Mouse (Mus musculus) liver, adult (tissue): ENCODE data around the gene Prkd3.

Experiments used
- GATA4 ChIP-seq: IDR thresholded peaks from 2 replicates; pipeline ENCODE4 v1.6.1; 2014; ENCODE audit warnings: mild to moderate bottlenecking, low read length; ENCODE audit not compliant: insufficient replicate concordance

The Prkd3 gene

DNA sequence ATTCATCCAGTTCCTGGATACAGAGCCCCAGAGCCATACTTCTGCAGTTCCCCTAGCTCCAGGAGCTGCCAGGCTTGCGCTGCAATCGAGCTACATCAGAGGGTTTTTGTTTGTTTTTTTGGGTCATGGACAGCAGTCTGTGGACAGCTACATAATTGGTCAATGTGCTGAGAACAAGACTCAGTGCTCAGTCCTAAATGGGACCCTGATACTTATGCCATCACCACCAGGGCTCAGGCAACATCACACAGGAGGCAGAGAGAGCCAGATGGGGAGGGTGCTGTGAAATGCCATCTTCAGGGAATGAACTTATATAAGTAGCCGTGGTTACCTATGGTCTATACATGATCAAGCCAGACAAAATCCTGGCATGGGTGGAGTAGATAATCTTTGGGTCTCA is 52.1 kb downstream of the Prkd3 start:
- no peak for TF ChIP-seq GATA4

DNA sequence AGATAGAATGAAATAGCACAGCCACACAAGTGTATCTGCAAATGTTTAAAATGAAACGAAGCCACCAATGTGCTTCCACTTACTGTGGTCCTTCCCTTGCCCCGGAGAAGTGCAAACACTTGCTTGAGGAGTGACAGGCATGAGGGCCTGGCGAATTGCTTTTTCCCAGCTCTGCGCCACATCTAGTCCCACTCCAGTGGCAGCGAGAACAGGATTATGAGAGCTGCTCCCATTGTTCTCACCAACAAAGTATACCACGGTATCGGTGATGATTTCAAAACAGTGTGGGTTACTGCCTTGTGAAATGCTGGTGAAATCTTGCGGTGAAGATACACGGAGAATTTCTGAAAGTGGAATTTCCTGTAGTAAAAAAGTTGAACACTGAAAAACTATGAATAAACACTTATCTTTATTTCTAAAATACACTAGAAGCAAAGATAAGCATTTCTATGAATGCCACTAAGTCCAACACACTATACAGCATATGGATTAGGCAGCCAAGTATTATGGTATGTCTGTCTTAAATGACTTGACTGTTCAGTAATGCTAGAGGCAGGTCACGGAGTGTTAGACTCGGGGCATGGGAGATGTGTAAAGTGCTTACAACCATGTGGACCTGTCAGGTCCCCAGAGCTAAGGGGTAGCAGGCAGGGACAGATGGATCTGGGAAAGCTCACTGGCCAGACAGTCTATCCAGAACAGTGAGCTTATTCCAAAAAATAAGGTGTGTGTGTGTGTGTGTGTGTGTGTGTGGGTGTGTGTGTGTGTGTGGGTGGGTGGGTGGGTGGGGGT is 54.3 kb downstream of the Prkd3 start:
- TF ChIP-seq GATA4 = no peak

DNA sequence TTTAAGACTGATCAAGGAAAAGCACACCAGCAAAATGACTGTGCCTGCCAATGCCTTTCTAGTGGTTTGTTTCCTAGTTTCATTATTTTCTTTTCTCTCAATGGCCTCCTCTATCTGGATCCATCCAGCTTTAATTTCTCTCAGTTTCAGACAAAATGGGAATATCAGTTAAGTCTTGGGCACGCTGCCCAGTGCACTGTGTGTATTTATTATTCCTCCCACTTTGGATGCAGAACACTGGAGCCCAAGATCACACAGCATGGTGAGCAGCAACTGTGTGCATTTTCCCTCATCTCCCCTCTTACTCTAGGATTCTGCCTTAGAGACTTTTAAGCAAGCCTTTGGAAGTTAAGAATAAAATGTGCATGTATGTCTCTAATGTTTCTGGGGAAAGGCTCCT is 56.2 kb downstream of the Prkd3 start:
- TF ChIP-seq GATA4 = no peak

DNA sequence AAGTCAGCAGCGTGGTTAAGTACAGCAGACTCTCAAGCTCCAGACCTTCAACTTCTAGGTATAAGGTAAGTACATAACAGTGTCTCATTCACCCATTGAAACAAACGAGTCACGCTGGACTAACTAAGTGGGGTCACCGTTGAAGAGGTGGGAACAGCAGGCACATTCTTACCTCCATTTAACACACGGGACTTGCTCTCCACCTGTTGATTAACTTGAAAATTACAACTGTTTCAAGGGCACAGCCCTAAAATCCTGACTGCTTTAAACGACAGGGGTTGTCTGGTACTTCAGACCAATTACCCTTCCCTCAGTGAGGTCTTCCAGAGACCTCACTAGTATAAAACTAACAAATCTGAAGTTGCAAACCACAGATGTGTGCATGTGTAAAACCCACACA is 61.1 kb downstream of the Prkd3 start:
- no peak for TF ChIP-seq GATA4

DNA sequence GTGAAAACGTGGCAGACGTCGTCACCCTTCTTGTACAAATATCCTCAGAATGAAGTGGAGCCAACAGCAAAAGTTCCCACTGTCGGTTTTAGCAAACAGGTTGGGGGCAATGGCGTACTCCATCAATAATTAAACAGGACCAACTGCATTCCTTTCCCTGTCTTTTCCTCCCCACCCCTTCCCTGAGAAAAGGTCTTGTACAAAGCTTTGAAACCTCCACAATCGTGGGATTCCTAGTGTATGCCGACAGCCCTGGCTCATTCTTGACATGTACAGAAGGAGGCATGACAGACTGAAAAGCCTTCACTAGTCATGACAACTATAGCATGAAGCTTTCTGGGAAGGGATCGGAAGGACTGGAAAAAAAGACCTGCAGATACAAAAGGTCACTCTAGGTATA is 67.4 kb downstream of the Prkd3 start:
- no peak for TF ChIP-seq GATA4

DNA sequence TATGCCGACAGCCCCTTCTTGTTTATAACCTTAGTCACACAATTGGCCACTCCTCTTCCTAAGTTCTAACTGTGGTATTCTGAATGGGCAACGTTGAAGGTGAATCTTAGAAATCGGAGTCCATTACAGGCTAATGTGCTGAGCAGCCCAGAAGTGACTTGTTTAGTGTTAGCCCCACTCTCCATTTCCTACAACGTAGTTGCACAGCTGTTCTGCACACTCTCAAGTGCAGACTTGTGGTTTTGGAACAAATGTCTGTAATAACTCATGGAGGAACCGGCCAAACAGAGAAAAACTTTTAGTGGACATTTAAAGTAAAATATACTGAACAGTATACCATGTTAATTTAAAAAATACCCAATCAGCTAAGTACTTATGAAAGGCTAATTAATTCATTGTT is 68.5 kb downstream of the Prkd3 start:
- TF ChIP-seq GATA4 = no peak

DNA sequence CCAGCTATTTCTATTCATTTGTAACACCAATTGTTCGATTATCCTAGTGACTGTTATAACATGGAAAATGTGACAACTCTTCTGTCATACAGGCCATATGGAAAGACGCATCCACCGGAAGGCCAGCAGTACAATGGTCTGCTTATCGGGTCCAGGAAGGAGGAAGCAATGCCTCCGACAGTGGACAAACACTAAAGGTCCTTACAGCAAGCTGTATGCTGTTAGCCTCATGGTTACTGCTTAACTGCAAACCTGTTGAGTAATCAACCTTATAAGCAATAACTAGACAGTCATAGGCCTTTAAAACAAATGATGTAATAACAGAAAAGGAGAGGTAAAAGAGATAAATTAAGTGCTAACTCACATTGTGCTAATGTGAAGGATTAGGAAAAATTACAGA is 69.4 kb downstream of the Prkd3 start:
- no peak for TF ChIP-seq GATA4

DNA sequence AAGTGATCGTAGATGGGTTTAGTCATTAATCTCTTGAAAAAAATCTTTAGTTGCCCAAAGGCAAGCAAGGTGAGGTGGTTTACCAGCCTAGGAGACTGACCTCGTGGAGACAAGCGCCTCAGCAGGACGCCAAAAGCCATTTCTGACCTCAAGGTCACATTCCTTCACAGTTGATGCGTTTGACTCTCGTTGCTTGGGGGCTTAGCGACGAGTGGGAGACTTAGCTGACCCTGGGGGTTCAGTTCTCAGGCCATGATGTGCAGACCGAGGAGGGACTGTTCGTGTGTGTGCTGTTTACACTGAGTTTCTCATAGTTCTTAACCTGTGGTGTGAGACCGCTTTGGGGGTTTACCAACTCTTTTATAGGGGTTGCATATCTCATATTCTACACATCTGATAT is 78.0 kb downstream of the Prkd3 start:
- TF ChIP-seq GATA4 = no peak

DNA sequence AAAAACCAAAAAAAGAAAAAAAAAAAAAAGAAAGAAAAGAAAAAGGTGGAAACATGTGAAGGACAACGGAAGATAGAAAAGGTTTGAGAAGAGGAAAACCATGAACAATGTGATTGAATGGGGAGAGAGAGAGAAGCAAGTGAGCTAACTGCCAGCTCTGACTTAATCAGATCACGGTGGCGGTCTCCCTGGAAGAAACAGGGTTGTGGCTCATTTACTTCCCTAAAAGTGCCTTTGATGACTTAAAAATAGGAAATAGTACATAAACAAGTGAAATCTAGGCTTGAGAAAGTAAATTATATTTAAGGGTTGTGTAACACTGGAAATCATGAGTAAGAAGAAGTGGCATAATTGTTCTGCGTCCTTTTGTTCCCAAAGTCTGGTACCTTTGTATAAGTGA is 81.7 kb downstream of the Prkd3 start:
- TF ChIP-seq GATA4 = no peak

DNA sequence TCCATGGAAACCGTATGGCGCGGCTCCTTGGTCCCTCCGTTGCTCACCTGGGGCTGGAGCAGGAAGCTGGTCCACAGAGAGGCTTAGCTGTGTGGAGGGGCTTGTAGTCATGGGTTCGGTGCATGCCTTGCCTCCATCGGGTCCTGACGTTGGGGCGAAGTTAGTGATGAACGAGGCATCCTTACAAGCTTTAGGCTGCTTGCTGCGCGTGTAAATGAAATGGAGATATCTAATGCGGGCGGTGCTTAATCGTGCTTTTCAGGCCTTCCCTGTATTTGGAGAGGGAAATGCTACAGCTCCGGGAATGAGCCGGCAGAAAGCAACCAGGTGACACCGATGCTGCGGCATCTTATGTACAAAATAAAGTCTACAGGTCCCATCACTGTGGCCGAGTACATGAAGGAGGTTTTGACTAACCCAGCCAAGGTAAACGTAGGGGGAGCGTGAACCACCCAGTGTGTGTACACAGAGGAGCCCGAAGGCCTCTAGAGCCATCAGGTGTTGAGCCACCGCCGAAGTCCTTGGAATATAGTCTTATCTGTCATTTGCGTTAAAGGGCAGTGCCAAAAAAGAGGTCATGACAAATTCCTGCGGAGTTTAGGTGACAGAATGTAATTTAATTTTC is 83.3 kb downstream of the Prkd3 start:
- no peak for TF ChIP-seq GATA4

DNA sequence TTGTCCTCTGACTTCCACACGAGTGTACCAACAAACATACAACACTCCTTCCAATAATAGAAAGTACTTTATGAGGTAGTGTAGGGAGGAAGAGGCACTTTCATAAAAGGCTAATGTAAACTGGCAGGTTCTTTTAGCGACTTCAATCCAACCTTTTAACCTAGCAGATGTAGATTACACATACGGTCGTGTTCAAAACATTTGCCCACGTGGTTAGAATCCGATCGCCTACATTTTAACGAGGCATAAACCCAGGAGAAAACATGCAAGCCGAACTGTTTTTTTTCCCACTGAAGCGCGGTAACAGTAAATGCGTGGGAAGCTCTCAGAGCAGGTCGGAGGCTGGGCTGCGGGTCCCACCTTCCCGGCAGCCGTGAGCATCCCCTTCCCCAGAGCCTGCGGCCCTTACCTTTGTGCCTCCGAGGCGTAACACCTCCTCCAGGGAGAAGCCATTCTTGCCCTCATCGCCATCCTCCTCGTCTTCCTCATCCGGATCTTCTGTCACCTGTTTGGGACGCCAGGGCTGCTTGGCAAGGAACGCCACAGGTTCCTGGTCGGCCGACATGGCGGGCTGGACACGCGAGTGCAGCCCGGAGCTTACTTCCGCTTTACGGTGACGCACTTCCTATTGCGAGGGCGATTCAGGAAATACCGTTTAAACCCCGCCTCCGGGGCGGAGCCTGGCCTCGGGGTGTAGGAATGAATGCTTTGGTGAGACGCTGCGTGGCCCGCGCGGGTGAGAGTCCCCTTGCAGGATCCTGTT is 84.0 kb downstream of the Prkd3 start, which contains the start of the genes Cebpz and Ndufaf7:
Cebpz (minus strand) TSS at position 601 of the 763 bp plus-strand sequence.
Ndufaf7 (plus strand) TSS at position 671 of the 763 bp plus-strand sequence.
- no peak for TF ChIP-seq GATA4

DNA sequence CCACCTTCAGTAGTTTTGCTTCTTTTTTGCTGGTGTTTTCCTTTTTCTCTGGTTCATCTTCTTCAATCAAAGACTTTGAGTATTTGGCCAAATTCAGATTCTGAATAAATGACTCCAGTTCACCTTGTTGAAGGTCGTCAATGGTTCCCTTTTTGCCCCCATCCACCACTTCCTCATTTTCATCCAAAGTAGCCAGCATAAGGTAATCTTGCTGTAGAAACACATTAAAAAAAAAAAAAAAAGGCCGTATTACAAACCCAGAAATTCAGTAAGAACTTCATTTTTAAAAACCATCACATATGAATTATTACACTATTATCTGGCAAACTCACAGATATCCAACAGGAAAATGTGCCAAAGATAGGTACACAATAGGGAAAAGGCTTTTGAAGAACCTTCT is 84.8 kb downstream of the Prkd3 start:
- no peak for TF ChIP-seq GATA4

DNA sequence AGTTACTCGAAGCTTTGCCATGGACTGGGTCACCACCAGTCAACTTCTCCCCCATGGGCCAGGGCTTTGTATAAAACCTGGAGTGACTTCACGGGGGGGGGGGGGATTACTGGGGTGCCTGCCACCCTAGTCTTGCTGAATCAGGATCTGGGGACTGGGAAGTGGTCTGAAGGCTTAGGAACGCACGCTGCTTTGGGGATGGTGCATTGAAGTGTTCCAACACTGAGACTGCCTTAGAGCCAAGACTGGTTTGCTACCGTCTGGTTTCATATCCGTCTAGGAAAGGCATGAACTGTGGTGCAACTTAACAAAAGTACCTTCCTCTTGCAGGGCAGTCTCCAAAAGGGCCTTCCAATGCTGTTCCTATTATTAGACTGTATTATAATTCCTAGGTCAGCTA is 102.9 kb downstream of the Prkd3 start:
- TF ChIP-seq GATA4 = no peak

DNA sequence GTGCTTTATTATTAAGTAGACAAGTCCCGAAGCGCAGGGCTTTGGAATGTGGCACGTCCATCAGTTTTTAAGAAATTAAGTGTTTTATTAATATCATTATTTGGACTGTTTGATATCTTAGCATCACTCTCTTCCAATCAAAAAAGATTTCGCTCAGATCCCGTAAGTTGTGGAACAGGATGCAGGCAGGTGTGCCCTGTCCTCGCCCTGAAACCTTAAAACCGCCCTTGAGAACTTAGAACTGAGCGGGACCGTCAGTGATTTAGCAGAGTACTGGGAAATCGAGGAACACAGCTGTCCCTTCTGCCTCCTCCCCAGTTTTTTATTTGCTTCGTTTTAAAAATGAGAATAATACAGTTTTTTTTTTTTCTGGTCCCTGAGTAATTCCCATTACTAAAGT is 103.7 kb downstream of the Prkd3 start:
- no peak for TF ChIP-seq GATA4

DNA sequence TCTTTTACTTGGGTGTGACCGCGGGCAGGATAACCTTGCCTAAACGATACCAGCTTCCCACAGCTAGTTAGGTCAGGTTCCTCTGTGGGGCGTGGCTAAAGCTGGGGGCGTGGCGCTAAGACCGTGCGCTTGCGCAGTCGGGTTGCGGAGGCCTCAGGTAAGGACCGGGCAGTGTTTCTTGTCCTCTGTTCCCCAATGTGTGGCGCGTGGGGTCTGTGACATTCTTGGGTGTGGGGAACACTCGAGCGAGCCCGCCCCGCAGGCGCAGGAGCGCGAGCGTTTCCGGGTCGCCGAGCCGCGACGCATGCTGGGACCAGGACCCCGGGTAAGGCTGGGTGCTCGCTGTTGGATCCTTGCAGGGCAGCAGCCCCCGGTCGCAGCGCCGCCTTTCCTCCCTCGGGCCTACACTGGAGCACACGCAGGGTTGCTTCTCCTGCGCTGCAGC is 104.2 kb downstream of the Prkd3 start, which contains the start of gene Cebpzos:
Cebpzos (plus strand) TSS at position 132 of the 445 bp plus-strand sequence.
- TF ChIP-seq GATA4 = no peak

DNA sequence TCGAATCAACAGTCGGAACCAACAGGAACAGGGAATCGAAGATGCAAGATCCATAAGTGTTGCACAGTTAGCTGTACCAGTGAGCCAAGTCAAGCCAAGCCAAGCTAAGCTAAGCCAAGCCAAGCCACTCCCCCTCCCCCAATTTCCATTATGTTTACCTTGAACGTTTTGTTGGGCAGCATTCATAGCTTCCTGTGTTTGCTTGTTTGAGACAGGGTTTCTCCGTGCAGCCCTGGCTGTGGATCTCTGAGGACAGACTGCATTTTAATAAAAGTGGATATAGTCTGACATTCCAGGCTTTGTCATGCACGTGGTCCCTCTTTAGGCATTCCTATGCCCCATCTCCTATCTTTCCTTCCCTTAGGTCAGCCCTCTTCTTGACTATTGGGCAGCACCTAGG is 104.8 kb downstream of the Prkd3 start:
- no peak for TF ChIP-seq GATA4
